Comparison of ENCODE assay signal across 17 mouse cellular contexts in the genomic region with DNA sequence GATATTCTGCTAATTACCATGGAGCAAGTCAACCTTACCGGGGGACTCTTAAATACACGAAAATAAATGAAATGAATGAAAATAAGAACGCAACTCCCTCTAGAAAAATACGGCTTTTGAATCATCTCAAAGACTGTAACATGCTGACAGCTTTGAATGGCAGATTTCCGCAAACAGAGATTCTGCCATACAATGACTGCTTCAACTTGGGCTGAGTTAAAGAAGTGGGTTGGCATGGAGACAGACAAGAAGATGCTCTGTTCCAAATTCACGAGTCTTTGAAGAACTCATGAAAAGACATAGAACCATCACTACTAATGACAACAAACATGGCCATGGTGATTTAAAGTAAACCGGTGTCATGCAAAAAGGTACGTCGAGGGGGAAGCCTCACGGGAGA. TPM values are rescaled to one million over a fixed set of nuclear protein-coding genes. Genes with fewer than 3 reads are reported as not detected.
"Had no signal": no experiment of that assay in that cellular context is flagged by ENCODE, and none has a peak within 500 bp of the region (broad histone marks: within the 10 kb centered on the region; RNA-seq: fewer than 3 reads in every experiment).

No protein-coding gene starts in this region.

- ATAC-seq: liver, postnatal 0 days had no signal

- H3K9ac ChIP-seq: kidney, embryonic 15.5 days; limb, embryonic 12.5 days; liver, embryonic 13.5 days; liver, postnatal 0 days; lung, embryonic 15.5 days; neural tube, embryonic 13.5 days; stomach, embryonic 15.5 days had no signal

- H3K4me1 ChIP-seq: liver, embryonic 13.5 days; lung, embryonic 15.5 days had no signal

- H3K27ac ChIP-seq: kidney, embryonic 15.5 days; limb, embryonic 12.5 days; liver, embryonic 13.5 days; lung, embryonic 15.5 days; stomach, embryonic 15.5 days had no signal

- H3K4me3 ChIP-seq: kidney, embryonic 15.5 days; limb, embryonic 12.5 days; liver, embryonic 13.5 days; lung, embryonic 15.5 days; neural tube, embryonic 13.5 days; stomach, embryonic 15.5 days had no signal

- H3K4me2 ChIP-seq: kidney, embryonic 15.5 days; limb, embryonic 12.5 days; liver, embryonic 13.5 days; lung, embryonic 15.5 days; neural tube, embryonic 13.5 days; stomach, embryonic 15.5 days had no signal

- H3K27me3 ChIP-seq: kidney, embryonic 15.5 days; limb, embryonic 12.5 days; liver, embryonic 13.5 days; lung, embryonic 15.5 days; neural tube, embryonic 13.5 days; stomach, embryonic 15.5 days had no signal

- H3K36me3 ChIP-seq: kidney, embryonic 15.5 days; liver, embryonic 13.5 days; lung, embryonic 15.5 days; stomach, embryonic 15.5 days had no signal

- H3K9me3 ChIP-seq: kidney, embryonic 15.5 days; limb, embryonic 12.5 days; liver, embryonic 13.5 days; lung, embryonic 15.5 days; neural tube, embryonic 13.5 days; stomach, embryonic 15.5 days had no signal

- DNase-seq: kidney, adult 2 months; kidney, postnatal 14 days; layer of hippocampus, postnatal 36 days; liver; liver, embryonic 13.5 days; liver, postnatal 0 days; retina, postnatal 1 day; right cerebral cortex, postnatal 4 days; spleen, adult 18-20 months; thymus, adult 2 months; thymus, postnatal 36 days had no signal

RNA-seq across cellular contexts. Expression of a gene that starts 21.9 kb away (rescaled TPM):
- total RNA-seq: megakaryocyte-erythroid progenitor cell, adult 5-6 weeks had no signal
